Mouse (Mus musculus): ENCODE results near the gene Abhd12.
"Not testable (repeated sequence)": the region's sequence is repeated elsewhere in the genome, so short reads cannot be mapped to it uniquely, and the experiment has no call there.

Gene Abhd12

DNA sequence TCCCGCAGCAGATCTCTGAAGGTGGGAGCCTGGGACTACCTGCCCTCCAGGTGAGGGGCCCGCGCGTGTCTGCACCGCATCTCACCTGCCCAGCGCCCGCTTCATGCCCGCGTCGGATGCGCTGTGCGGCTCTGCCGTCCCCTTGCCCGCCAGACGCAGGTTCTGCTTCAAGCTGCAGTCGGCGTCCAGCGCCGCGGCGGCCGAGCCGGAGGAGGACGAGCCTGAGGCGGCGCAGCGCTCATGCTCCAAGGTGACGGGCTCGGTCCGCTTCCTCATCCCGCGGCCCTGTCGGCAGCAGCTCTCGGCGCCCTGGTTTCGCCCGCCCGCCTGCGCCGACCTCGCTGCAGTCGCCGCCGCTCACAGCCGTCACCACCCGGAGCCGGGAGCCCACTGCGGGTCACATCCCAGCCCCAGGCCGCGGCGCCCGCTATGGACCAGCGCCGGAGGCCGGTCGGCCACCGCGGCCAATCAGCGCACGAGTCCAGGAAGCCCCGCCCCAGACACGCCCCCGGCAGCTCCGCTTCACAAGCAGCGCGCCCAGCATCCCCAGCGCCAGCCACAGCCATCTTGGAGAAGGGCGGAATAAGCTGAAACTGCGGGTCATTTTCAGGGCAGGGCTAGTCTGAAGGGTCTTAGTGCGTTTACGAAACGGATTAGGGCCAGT is at the start of gene Abhd12:
Gene Abhd12 (minus strand): TSS at position 470 of the 664 bp plus-strand sequence.
- peak; percentile 89 to 96 for DNase-seq (ENCODE audit: low spot score in 2 of 2)

DNA sequence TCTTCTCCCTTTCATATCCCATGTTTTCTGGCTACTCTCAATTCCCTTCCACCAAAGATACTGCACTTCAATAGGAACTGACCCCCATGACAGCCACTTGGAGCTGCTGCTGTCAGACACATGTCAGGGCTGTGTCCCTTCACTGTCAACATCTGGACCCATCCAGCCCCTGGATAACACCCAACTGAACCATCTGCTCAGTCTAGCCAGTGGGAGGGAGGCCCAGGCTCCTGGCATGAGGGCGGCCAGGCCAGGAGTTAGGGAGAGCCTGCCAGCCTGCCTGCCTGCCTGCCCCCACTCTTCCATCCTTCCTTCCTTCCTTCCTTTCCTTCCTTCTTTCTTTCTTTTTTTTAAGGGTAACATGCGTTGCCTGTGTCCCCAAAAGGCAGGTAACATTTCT is 46.7 kb upstream of the Abhd12 start:
- DNase-seq (ENCODE audit: low spot score in 2 of 2), result no peak

- DNase-seq (ENCODE audit: low spot score in 2 of 2), result no peak
These were observed 45.5 kb upstream of the Abhd12 start for GRCm38 (mm10) chr2:150950056-150950455.

DNA sequence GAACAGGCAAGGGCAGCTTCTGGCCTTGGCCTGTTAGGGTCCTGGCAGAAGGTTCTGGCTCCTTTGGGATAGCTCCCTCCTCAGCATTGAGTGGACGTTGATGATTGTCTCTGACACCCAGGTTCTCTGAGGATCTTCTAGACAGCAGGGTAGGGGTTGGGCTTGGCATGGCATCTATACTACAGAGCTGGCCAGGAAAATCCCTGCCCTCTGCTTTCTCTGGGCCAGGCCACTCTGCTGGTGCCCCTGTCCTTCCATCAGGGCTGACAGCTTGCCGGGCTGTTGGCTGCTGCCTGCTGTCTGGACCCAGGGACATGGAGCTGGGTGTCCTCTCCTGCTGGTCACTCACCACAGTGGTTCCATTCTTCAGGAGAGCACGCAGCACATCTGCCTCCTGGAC is 45.1 kb upstream of the Abhd12 start:
- no peak for DNase-seq (ENCODE audit: low spot score in 2 of 2)

DNA sequence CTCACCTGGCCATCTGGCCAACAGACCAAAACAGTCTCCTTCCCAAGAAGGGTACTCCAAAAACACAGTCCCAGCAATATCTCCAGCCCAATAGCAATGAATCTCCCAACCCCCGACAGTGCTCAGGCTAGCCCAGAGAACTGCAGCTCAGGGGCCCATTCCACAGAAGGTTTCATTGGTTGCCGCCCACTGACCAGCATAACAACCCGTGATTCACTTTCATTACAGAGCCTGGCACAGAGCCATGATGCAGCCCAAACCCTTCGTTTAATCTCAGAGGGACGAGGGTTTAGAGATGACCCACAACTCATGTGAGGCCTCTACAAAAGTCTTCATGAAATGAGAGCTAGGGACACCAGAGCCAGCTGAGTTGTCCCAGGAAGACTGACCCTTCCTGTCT is 44.2 kb upstream of the Abhd12 start:
- no peak for DNase-seq (ENCODE audit: low spot score in 2 of 2)

- not testable (repeated sequence) for DNase-seq (ENCODE audit: low spot score in 2 of 2)
These were observed 43.5 kb upstream of the Abhd12 start for GRCm38 (mm10) chr2:150947880-150948611.

DNA sequence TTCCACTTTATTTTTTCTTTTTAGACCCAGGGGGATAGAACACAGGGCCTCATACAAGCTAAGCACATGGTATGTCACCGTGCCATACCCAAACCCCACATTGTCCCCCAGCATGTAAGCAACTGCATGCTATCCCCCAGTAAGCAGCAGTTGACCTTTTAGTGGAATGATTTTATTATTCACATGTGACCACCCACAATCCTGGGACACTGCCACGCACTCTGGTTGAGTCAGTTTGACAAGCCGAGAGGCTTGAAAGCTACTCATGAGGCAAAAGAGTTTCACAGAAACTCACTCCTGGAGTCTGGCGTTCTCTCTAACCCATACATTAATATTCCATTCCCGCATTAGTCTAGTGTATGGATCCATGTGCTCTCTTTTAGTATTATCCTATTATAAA is 42.8 kb upstream of the Abhd12 start:
- not testable (repeated sequence) for DNase-seq (ENCODE audit: low spot score in 2 of 2)

DNA sequence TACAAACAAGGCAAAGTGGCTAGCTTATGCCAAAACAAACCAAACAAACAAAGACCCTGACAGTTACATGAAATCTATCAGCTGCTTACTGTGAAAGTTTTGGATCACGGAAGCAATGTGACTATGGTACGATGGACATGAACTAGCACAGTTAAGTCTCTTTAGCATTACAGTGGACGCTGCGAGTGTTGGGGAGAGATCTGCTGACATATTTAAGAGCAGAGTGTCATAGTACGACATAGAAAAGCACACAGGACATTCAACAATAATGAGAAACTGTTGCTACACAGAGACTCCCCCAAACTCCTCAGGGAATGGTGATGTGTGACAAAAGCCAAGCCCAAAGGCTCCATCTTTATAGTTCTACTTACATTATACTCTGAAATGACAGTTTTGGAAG is 39.5 kb upstream of the Abhd12 start:
- DNase-seq (ENCODE audit: low spot score in 2 of 2), result no peak

DNA sequence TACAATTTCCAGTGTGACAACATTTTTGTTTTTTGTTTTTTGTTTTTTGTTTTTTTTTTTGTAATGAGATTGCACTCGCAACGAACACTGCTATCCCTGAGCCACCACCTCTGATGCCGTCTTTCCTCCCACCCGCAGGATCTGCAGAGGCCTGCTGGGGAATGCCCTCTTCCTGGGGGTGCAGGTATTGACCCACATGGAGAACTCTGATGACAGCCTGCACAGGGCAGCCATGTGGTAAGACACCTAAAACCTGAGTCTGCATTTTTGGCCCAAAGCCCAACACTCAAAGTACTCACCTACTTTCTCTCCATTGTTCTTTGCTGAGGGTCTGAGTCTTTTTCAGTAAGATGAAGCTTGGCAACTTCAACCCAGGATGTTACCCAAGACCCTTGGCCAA is 30.1 kb upstream of the Abhd12 start:
- DNase-seq (ENCODE audit: low spot score in 2 of 2), result no peak

DNA sequence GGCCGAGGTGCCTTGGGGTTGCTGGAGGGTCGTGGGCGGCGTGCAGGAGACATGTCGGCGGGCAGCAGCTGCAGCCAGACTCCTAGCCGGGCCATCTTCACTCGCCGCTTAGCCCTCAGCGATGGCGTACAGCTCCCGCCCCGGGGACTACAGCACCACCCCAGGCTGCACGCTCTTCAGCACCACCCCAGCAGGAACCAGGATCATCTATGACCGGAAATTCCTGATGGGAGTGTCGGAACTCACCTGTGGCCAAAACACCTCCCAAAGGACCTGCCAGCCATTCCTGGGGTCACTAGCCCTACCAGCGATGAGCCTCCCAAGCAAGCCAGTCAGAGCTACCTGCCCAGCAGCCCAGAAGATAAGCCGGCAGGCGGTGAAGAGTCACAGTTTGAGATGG is 28.9 kb upstream of the Abhd12 start:
- DNase-seq (ENCODE audit: low spot score in 2 of 2), result no peak

DNA sequence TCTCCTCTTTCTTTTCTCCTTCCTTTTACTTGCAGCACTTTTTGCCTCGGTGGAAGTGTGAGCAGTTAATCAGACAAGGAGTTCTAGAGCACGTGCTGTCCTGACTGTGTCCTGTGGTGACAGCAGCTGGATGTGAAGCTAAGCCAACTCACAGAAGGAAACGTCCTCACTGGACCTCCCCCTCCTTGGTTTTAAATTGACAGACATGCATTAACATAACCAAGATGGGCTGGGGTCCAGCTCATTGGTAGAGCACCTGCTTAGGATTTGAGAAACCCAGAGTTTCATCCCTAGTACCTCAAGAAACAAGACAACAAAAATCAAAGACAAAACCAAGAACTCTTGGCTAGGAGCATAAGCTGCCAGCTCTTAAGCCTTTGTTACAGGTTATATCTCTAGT is 26.3 kb upstream of the Abhd12 start:
- no peak for DNase-seq (ENCODE audit: low spot score in 2 of 2)

DNA sequence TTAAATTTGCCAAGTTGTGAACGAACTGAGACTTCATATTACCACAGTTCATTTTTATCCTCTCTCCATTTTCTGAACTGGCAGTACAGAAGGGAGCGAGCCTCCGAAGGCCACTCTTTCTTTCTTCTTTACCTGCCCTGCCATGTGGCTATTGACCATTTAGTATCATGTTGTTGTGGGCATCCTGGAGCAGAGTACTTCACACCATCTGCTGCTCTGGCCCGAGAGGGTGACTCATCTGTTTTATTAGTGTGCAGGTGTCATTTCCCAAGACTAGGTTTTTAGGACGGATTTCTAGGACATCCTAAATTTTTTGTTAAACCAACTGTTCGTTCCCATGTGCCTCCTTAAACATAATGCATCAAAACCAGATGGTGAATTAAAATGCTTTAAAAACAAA is 24.6 kb upstream of the Abhd12 start:
- no peak for DNase-seq (ENCODE audit: low spot score in 2 of 2)

GRCm38 (mm10) chr2:150927038-150927720 is 22.6 kb upstream of the Abhd12 start:
- no peak for DNase-seq (ENCODE audit: low spot score in 2 of 2)

DNA sequence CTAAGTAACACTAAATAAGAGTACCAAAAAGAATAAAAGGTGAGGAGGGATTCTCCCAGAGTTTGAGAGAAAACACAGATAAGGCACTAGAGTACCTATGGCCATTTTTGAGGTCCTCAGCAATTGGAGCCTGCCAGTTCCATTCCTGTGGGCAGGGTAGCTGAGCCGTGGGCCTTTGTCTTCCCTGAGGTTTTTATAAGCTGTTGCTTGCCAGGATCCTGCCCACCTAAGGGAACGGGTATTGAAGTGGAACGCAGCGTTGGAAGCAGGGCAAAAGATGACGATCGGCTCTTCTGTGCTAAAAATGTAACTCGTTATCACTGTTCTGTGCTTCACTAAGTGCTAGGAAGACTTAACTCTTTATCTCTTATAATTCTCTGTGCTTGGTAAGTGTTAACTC is 19.0 kb upstream of the Abhd12 start:
- DNase-seq (ENCODE audit: low spot score in 2 of 2), result no peak

- DNase-seq (ENCODE audit: low spot score in 2 of 2), result no peak
These were observed 18.5 kb upstream of the Abhd12 start for GRCm38 (mm10) chr2:150923026-150923425.

DNA sequence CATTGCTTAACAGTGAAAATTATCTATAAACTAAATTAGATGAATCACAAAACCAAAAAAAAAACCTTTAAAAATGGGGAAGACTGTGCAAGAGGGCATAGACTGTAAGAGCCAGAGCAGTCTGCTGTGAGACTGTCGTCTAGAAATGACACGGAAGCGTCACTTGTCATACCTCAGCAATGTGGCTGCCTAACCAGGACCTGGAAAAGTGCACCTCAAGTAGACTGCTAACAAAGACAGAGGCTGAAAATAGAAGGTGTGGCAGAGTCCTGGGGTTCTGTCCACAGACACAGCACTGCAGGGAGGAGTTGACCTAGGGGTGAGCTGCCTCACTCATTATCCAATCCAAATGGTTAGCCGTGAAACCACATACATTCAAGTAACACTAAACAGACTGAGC is 17.6 kb upstream of the Abhd12 start:
- DNase-seq (ENCODE audit: low spot score in 2 of 2), result no peak

DNA sequence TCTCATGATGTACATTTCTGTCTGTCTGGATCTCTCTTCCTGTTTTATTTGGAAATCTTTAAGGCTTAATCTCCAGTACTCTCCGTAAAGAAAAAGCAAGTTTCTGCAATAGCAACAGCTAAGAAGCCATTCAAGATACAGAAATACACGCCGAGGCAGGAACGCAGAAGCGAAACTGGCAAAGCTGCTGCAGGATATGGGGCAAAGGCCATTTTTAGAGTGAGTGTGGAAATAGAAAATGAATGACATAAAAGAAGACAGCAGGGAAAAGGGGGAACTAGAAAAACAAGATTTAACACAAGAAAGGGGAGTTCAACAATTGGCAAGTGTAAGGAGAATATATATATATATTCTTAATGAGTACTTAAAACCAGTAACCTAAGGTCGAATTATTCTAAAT is 17.2 kb upstream of the Abhd12 start:
- no peak for DNase-seq (ENCODE audit: low spot score in 2 of 2)

DNA sequence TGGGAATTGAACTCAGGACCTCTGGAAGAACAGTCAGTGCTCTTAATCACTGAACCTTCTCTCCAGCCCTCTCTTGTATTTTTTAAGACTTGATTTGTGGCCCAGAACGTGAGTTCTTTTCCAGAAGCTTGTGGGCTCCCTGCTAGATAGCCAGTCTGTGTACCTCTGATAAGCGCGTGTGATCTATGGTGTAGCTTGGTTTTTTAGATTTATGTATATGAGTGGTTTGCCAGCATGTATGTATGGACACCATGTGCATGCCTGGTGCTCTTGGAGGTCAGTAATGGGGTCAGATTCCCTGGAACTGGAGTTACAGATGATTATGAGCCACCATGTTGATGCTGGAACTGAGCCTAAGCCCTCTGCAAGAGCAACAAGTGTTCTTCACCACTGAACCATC is 16.0 kb upstream of the Abhd12 start:
- DNase-seq (ENCODE audit: low spot score in 2 of 2), result no peak

GRCm38 (mm10) chr2:150918720-150919119 is 14.2 kb upstream of the Abhd12 start:
- no peak for DNase-seq (ENCODE audit: low spot score in 2 of 2)

GRCm38 (mm10) chr2:150915786-150916185 is 11.2 kb upstream of the Abhd12 start:
- DNase-seq (ENCODE audit: low spot score in 2 of 2), result no peak

DNA sequence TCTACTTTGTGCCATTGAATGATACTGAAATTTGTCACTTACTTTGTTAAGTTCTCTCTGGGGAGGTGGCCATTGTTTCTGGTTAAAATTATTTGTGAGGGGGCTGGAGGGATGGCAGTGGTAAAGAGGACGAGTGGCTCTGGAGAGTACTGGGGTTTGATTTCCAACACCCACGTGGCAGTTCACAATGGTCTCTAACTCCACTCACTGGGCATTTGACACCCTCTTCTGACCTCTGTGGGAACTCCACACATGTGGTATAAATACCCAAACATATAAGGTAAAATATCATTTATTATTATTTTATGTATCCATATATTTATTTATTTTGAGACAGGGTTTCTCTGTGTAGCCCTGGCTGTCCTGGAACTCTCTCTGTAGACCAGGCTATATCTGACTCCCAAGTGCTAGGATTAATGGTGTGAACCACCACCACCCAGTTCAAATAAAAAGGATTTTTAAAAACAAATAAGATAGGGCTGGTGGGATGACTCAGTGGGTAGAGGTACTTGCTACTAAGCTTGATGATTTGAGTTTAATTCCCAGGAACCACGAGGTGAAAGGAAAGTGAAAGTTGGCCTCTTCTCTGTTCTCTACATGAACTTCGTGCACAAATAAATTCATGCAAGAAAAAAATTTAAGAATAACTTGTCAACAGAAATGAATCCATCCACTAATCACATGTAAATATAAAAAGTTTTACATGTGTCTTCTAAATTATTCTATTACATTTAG is 10.4 kb upstream of the Abhd12 start:
- no peak for DNase-seq (ENCODE audit: low spot score in 2 of 2)

- DNase-seq (ENCODE audit: low spot score in 2 of 2), result no peak
These were observed 5.8 kb upstream of the Abhd12 start for GRCm38 (mm10) chr2:150910295-150910881.

Measured in left cerebral cortex, adult 9 months (tissue).